Mouse (Mus musculus): ENCODE data around the gene Arsk. TPM values are rescaled to one million over a fixed set of nuclear protein-coding genes. Genes with fewer than 3 reads are reported as not detected.
A peak's percentile ranks its signal among the peaks of the same experiment; 100 is the strongest.

Arsk gene
- total and polyA plus RNA-seq, 2 experiments: 2.7 to 7.7 TPM

- WGBS: 51% methylated on average over 18 of the region's 18 CpGs
- no peaks in the 10 kb centered on the region for H3K79me2 ChIP-seq (ENCODE audit: control insufficient read depth, insufficient read depth, low read length)
- H3K36me3 ChIP-seq (ENCODE audit: control insufficient read depth, insufficient read depth, low read length): peaks cover 45% of the 10 kb centered on the region
- TF ChIP-seq CTCF (IDR thresholded peaks at IDR 0.05; ENCODE audit: low read depth, low read length) (no peak), POLR2A (IDR thresholded peaks at IDR 0.05; ENCODE audit: extremely low read depth, insufficient read depth, low read length) (no peak)
- H3K4me1 ChIP-seq (ENCODE audit: control insufficient read depth, insufficient read depth, low read length): 0 out of 2 replicates have a peak, but pooled peaks cover 3% of the 10 kb centered on the region
- peak; percentile 31 for DNase-seq (ENCODE audit: extremely low read depth, low read depth, low spot score)
- no peak overlapping the region for H3K4me3 ChIP-seq (ENCODE audit: insufficient read depth, low read depth, low read length)
- no peaks in the 10 kb centered on the region for H3K27me3 ChIP-seq (ENCODE audit: control insufficient read depth, insufficient read depth, low read length)
- H3K27ac ChIP-seq (replicated peaks; ENCODE audit: insufficient read depth, low read depth, low read length): no peak overlapping the region
- H3K9ac ChIP-seq (ENCODE audit: low read depth, low read length): no peak overlapping the region
Measured at GRCm38 (mm10) chr13:76109069-76109824, 10.8 kb upstream of the Arsk start.

GRCm38 (mm10) chr13:76101989-76102388 lies 3.5 kb upstream of the Arsk start:
- no peak overlapping the region for H3K27ac ChIP-seq (replicated peaks; ENCODE audit: insufficient read depth, low read depth, low read length)
- over 99% methylated on average over 2 of the region's 2 CpGs for WGBS

GRCm38 (mm10) chr13:76098116-76098492 lies 356 bp downstream of the Arsk start:
- Histone ChIP-seq H3K27me3 (ENCODE audit: control insufficient read depth, insufficient read depth, low read length) (no peaks in the 10 kb centered on the region), H3K27ac (replicated peaks; ENCODE audit: insufficient read depth, low read depth, low read length) (peak overlapping the region; percentile 73), H3K9ac (ENCODE audit: low read depth, low read length) (peak overlapping the region; percentile 78), H3K4me1 (ENCODE audit: control insufficient read depth, insufficient read depth, low read length) (peaks cover 5% of the 10 kb centered on the region), H3K79me2 (ENCODE audit: control insufficient read depth, insufficient read depth, low read length) (peaks cover 5% of the 10 kb centered on the region; the same call in 1 of the 2 replicates), H3K4me3 (ENCODE audit: insufficient read depth, low read depth, low read length) (peak overlapping the region; percentile 84), H3K36me3 (ENCODE audit: control insufficient read depth, insufficient read depth, low read length) (no peaks in the 10 kb centered on the region; the same call in 1 of the 2 replicates)
- 1% methylated on average over 16 of the region's 16 CpGs for WGBS
- peak; percentile 71 for DNase-seq (ENCODE audit: extremely low read depth, low read depth, low spot score)
- no peak for TF ChIP-seq CTCF (IDR thresholded peaks at IDR 0.05; ENCODE audit: low read depth, low read length)
- TF ChIP-seq POLR2A (IDR thresholded peaks at IDR 0.05; ENCODE audit: extremely low read depth, insufficient read depth, low read length): no peak

More at GRCm38 (mm10) chr13:76101989-76102388, 3.5 kb upstream of the Arsk start:
- H3K9ac ChIP-seq (ENCODE audit: low read depth, low read length): no peak overlapping the region
- peaks cover 5% of the 10 kb centered on the region for H3K4me1 ChIP-seq (ENCODE audit: control insufficient read depth, insufficient read depth, low read length)
- H3K4me3 ChIP-seq (ENCODE audit: insufficient read depth, low read depth, low read length): no peak overlapping the region
- no peaks in the 10 kb centered on the region for H3K27me3 ChIP-seq (ENCODE audit: control insufficient read depth, insufficient read depth, low read length)
- DNase-seq (ENCODE audit: extremely low read depth, low read depth, low spot score): no peak
- no peak for TF ChIP-seq CTCF (IDR thresholded peaks at IDR 0.05; ENCODE audit: low read depth, low read length)
- TF ChIP-seq POLR2A (IDR thresholded peaks at IDR 0.05; ENCODE audit: extremely low read depth, insufficient read depth, low read length): no peak
- peaks cover 7% of the 10 kb centered on the region for H3K36me3 ChIP-seq (ENCODE audit: control insufficient read depth, insufficient read depth, low read length)
- H3K79me2 ChIP-seq (ENCODE audit: control insufficient read depth, insufficient read depth, low read length): peaks cover 5% of the 10 kb centered on the region; the same call in 1 of the 2 replicates

GRCm38 (mm10) chr13:76074323-76074722 lies 24.1 kb downstream of the Arsk start:
- Histone ChIP-seq H3K36me3 (ENCODE audit: control insufficient read depth, insufficient read depth, low read length) (peaks cover 5% of the 10 kb centered on the region), H3K79me2 (ENCODE audit: control insufficient read depth, insufficient read depth, low read length) (no peaks in the 10 kb centered on the region), H3K4me1 (ENCODE audit: control insufficient read depth, insufficient read depth, low read length) (no peaks in the 10 kb centered on the region), H3K27me3 (ENCODE audit: control insufficient read depth, insufficient read depth, low read length) (no peaks in the 10 kb centered on the region), H3K9ac (ENCODE audit: low read depth, low read length) (no peak overlapping the region), H3K4me3 (ENCODE audit: insufficient read depth, low read depth, low read length) (no peak overlapping the region), H3K27ac (replicated peaks; ENCODE audit: insufficient read depth, low read depth, low read length) (no peak overlapping the region)
- TF ChIP-seq POLR2A (IDR thresholded peaks at IDR 0.05; ENCODE audit: extremely low read depth, insufficient read depth, low read length): no peak
- no peak for TF ChIP-seq CTCF (IDR thresholded peaks at IDR 0.05; ENCODE audit: low read depth, low read length)
- DNase-seq (ENCODE audit: extremely low read depth, low read depth, low spot score): no peak
- WGBS: 74% methylated on average over 1 of the region's 1 CpGs

- Histone ChIP-seq H3K36me3 (ENCODE audit: control insufficient read depth, insufficient read depth, low read length) (peaks cover 18% of the 10 kb centered on the region), H3K4me1 (ENCODE audit: control insufficient read depth, insufficient read depth, low read length) (no peaks in the 10 kb centered on the region; the same call in 1 of the 2 replicates), H3K79me2 (ENCODE audit: control insufficient read depth, insufficient read depth, low read length) (no peaks in the 10 kb centered on the region), H3K27ac (replicated peaks; ENCODE audit: insufficient read depth, low read depth, low read length) (no peak overlapping the region), H3K9ac (ENCODE audit: low read depth, low read length) (no peak overlapping the region), H3K27me3 (ENCODE audit: control insufficient read depth, insufficient read depth, low read length) (no peaks in the 10 kb centered on the region), H3K4me3 (ENCODE audit: insufficient read depth, low read depth, low read length) (no peak overlapping the region)
- TF ChIP-seq CTCF (IDR thresholded peaks at IDR 0.05; ENCODE audit: low read depth, low read length) (no peak), POLR2A (IDR thresholded peaks at IDR 0.05; ENCODE audit: extremely low read depth, insufficient read depth, low read length) (no peak)
- WGBS: 93% methylated on average over 13 of the region's 13 CpGs
- DNase-seq (ENCODE audit: extremely low read depth, low read depth, low spot score): no peak
Measured at GRCm38 (mm10) chr13:76064363-76064945, 34.0 kb downstream of the Arsk start.
